Mouse (Mus musculus) neutrophil, adult 83 days (primary cell): ENCODE measurements around the gene Foxf1. TPM values are rescaled to one million over a fixed set of nuclear protein-coding genes. Genes with fewer than 3 reads are reported as not detected.

Experiments
- total RNA-seq, 2 experiments: library from RNA; stranded (reverse); gene quantifications; one replicate each; pipeline ENCODE4 v1.2.4; 2023

Gene Foxf1
- total RNA-seq: not detected

GRCm38 (mm10) chr8:121084210-121084951 is at the start of gene Foxf1:
Foxf1 (plus strand) TSS chr8:121084386.

DNA sequence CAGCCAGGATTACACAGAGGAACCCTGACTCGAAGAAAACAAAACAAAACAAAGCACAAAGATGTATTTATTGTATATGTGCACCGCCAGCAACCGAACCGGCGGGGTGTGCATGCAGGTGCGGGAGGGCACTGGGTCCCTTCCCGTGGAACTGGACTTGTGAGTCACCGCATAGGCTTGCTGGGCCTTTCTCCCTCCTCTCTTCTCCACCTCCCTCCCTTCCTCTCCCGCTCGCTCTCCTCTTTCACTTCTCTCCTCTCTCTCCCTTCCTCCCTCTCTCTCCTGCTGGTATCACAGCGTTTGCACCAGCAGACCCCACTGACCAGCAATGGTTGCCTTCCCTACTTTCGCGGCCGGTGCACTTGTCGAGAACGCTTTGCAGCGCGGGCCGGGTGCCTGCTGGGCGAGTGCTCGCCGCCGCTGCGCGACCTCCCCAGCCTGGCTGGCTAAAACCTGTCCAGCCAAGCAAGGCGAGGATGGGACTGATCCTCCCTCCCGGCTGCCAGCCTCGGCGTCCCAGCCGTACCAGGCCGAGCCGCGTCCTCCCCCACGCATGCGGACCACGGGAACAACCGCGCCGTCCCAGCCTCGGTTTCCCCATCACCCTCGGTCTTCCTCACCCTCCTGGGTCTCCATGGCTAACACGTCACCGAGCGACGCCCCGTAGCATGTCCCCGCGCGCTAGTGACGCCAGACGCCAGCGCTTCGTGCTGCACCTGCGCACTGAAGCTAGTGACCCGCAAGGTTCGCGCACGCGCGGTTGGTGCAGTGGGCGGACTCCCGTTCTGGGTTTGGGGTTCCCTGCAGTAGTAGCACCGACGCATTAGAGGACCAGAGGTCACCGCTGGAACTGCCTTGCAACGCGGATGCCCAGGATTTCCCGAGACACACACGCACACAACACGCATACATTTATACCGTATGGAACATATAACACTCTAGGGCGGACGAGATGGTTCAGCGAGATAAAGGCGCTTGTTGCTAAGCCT is 23.8 kb downstream of the Foxf1 start, which contains the start of gene Mthfsd:
Gene Mthfsd, minus strand, starts transcription at position 725 of the 989 bp plus-strand sequence.

DNA sequence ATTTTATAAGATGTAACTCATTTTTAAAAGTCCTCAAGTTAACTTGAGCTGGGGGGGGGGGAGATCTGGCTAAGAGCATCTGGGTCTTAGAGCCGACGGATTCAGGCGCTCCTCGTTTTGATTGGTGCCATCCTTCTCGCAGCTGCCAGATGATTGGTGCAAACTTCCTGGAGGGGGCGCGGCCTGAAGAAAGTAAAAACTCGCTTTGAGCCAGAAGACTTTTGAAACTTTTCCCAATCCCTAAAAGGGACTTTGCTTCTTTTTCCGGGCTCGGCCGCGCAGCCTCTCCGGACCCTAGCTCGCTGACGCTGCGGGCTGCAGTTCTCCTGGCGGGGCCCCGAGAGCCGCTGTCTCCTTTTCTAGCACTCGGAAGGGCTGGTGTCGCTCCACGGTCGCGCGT is 31.8 kb downstream of the Foxf1 start, which contains the start of gene Foxc2:
Gene Foxc2, plus strand, starts transcription at position 224 of the 400 bp plus-strand sequence.

DNA sequence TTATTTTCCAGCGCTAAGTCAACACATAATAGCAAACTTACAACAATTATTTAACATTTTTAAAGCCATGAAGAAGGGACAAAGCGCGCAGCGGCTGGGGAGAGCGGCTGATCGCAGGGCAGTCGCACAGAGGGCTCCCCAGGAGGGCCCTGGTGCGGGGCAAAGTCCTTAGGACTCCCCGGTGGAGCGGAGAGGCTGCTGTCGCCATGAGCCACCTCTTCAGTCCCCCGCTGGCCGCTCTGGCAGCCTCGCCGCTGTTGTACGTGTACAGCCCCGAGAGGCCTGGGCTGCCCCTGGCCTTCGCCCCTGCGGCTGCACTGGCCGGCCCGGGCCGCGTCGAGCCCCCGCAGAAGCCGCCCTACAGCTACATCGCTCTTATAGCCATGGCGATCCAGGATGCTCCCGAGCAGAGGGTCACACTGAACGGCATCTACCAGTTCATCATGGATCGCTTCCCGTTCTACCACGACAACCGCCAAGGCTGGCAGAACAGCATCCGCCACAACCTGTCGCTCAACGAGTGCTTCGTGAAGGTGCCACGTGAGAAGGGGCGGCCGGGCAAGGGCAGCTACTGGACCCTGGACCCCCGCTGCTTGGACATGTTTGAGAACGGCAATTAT is 43.7 kb downstream of the Foxf1 start, which contains the start of gene Foxl1:
Gene Foxl1, plus strand, starts transcription at position 185 of the 620 bp plus-strand sequence.

Other genes starting within 250 kb of the Foxf1 start
- gene Mthfsd, start 24.0 kb downstream of the Foxf1 start, total RNA-seq: 10 to 100 TPM; 12.3 to 15.0 TPM
- not detected for gene Foxc2, start 31.8 kb downstream of the Foxf1 start, total RNA-seq
- gene Foxl1, start 43.6 kb downstream of the Foxf1 start, total RNA-seq: not detected